Mouse (Mus musculus) bone marrow, adult 2 months (tissue): ENCODE data around the gene Mybph.

ENCODE experiments used
- CTCF ChIP-seq: fragments of 200-500 bp; IDR thresholded peaks from 2 replicates; pipeline ENCODE4 v1.5.1; 2011; ENCODE audit warnings: low read length, control low read depth; ENCODE audit not compliant: control insufficient read depth, insufficient read depth
- POLR2A ChIP-seq: fragments of 200-500 bp; IDR thresholded peaks from 2 replicates; pipeline ENCODE4 v1.6.1; 2011; ENCODE audit warnings: low read depth, mild to moderate bottlenecking, control low read depth, low read length, borderline replicate concordance; ENCODE audit not compliant: control insufficient read depth

- no peak for TF ChIP-seq CTCF
- TF ChIP-seq POLR2A = no peak
Measured at GRCm38 (mm10) chr1:134154121-134154520, 39.1 kb upstream of the Mybph start.
